Mouse (Mus musculus) adrenal gland, postnatal 14 days (tissue): ENCODE results near the gene Serpinb9g. TPM values are rescaled to one million over a fixed set of nuclear protein-coding genes. Genes with fewer than 3 reads are reported as not detected.
"Not testable (repeated sequence)": the region's sequence is repeated elsewhere in the genome, so short reads cannot be mapped to it uniquely, and the experiment has no call there.

ENCODE experiments used
- DNase-seq: peaks from one replicate; pipeline ENCODE4 v3.0.0; 2021; ENCODE audit warnings: mixed read lengths
- long read RNA-seq, 2 experiments: library from polyadenylated mRNA; stranded (forward); transcript quantifications; one replicate each; pipeline ENCODE4 v2.0.0; 2021
- total RNA-seq: library from RNA; stranded (reverse); gene quantifications from 2 replicates; pipeline ENCODE4 v1.2.3, GENCODE M21; 2021

Gene Serpinb9g
- not detected in 2 replicates for total RNA-seq
- long read RNA-seq, experiment 1, result 0 reads
- long read RNA-seq, experiment 2, result 0 reads

DNA sequence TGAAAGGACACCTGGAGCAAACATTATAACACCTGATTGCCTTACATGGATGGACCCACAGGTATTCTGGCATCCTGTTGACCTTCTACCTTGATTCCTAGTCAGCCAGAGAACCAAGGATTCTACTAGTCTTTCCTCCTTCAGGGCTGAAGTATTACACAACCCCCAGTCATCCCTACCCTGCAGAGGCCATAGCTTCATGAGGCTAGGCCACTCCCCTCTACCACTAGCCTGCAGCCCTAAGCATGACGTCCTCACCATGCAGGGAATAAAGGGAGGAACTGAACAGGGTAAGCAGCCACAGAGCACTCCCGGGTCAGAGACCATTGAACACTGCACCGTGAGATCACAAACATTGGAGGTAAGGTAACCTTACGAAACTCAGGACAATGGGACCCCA is at the start of gene Serpinb9g:
Gene Serpinb9g, plus strand, starts transcription at position 301 of the 400 bp plus-strand sequence.
- not testable (repeated sequence) for DNase-seq

DNA sequence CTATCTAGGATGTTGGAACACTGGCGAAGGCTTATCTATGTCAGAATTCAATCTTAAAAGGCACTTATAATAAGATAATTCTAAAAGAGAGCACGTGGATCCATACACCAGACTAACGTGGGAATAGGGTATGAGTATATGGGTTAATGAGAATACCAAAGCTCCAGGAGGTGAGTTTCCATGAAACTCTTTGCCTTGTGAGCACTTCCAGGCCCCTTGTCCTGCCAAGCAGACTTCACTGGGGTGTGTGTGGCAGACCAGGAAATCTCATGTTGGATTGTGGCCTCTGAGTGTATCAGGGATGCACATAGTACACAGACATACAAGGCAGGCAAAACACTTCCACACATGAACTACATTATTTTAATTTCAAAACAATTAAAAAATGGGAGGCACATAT is 718 bp upstream of the Serpinb9g start:
- not testable (repeated sequence) for DNase-seq

DNA sequence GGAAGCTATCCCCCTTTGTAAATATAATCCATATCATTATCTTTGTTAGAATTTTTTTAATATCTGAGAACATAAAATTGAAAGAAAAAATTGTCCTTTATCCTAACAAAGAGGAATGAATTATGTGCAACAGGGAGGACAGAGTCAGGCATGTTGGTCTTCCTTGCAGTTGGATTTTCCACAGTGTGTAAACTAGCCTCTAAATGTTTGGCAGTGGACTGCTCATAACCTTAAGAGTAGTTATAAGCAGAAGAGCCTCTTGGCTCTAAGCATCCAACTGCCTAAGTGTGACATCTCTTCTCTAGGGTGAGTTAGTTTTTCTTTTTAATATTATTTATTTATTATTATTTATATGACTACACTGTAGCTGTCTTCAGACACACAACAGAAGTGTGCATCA is 40.0 kb downstream of the Serpinb9g start:
- no peak for DNase-seq

DNA sequence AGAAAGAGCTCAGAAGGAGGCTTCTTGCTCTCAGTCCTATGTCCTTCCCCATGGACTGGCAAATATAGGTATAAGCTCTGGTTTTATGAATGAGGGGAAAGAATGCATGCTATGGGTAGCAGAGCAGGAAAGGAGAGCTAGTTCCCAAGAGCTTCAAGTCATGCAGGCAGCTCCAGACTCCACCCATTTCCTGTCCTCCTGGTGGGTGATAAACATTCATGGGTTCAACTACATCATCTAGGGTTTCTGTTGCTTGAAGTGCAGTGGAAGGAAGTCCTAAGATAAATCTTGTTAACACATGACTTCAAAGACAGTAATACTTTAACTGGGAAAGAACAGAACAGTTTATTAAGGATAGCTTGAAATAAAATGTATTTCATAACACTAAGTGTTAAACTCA is 48.2 kb downstream of the Serpinb9g start:
- DNase-seq, result no peak

Other genes with a start within 250 kb of the Serpinb9g start
- gene Serpinb9e, start 235.2 kb upstream of the Serpinb9g start, total RNA-seq, result not detected in 2 replicates
- not detected in 2 replicates for gene Serpinb9f, start 160.7 kb upstream of the Serpinb9g start, total RNA-seq
- gene Gm11397, start 89.0 kb upstream of the Serpinb9g start, total RNA-seq, result not detected in 2 replicates
- gene Serpinb6d, start 176.6 kb downstream of the Serpinb9g start, total RNA-seq, result not detected in 2 replicates